Mouse (Mus musculus): ENCODE data around the gene Abce1.
A peak's percentile ranks its signal among the peaks of the same experiment; 100 is the strongest.

The Abce1 gene

GRCm38 (mm10) chr8:79639586-79640451 is 71.7 kb downstream of the Abce1 start, which contains the start of gene Otud4:
Otud4 (plus strand) TSS chr8:79639618.
- peak; percentile 56 for ATAC-seq (ENCODE audit: low TSS enrichment)

- ATAC-seq (ENCODE audit: low TSS enrichment) = peak; percentile 96
Measured at GRCm38 (mm10) chr8:79638707-79639549, 72.6 kb downstream of the Abce1 start.

GRCm38 (mm10) chr8:79638001-79638706 is 73.4 kb downstream of the Abce1 start:
- no peak for ATAC-seq (ENCODE audit: low TSS enrichment)

- ATAC-seq (ENCODE audit: low TSS enrichment) = no peak
Measured at GRCm38 (mm10) chr8:79637237-79637636, 74.3 kb downstream of the Abce1 start.

- no peak for ATAC-seq (ENCODE audit: low TSS enrichment)
Measured at GRCm38 (mm10) chr8:79636151-79636550, 75.4 kb downstream of the Abce1 start.

- no peak for ATAC-seq (ENCODE audit: low TSS enrichment)
Measured at GRCm38 (mm10) chr8:79635491-79635890, 76.0 kb downstream of the Abce1 start.

All from frontal cortex, adult (tissue).